Mouse (Mus musculus): ENCODE results near the gene Ufc1. TPM values are rescaled to one million over a fixed set of nuclear protein-coding genes. Genes with fewer than 3 reads are reported as not detected.

Gene Ufc1
- polyA plus RNA-seq, 1 experiment from 2014 or later, result 136 TPM

DNA sequence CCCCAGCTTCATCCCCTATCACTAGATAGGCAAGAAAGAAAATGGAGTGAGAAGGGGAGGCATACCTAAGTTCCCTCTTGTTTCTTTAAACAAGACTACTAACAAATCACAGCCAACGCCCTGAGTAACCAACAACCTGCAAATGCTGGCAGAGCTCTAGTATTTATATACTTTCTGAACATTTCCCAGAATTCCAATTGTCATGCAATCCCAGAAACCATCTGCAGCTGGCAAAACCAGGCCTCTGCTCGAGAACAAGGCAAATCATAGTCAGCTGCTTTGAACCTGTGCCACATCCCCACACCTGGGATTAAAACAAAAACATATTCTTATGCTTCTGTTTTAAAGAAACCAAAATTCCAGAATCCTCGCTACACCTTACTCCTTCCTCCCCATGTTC lies 1.5 kb downstream of the Ufc1 start:
- peak overlapping the region; percentile 73 for H3K4me2 ChIP-seq (ENCODE audit: low read length)
- ATAC-seq (replicated peaks; ENCODE audit: low FRiP score, low read depth), result no peak
- H3K4me1 ChIP-seq (replicated peaks; ENCODE audit: insufficient read depth, low read length), result peaks cover 7% of the 10 kb centered on the region
- WGBS, result 80% methylated on average over 3 of the region's 3 CpGs
- no peak for TF ChIP-seq CTCF (IDR thresholded peaks at IDR 0.05; ENCODE audit: low read depth)
- H3K36me3 ChIP-seq (ENCODE audit: insufficient read depth, low read length), result peaks cover 3% of the 10 kb centered on the region; the same call in 1 of the 2 replicates
- no peak for DNase-seq (ENCODE audit: low spot score)
- H3K9me3 ChIP-seq (replicated peaks; ENCODE audit: low read length), result no peaks in the 10 kb centered on the region
- H3K4me3 ChIP-seq (replicated peaks; ENCODE audit: low read depth, low read length), result peak overlapping the region; percentile 70; the same call in 1 of the 2 replicates
- H3K9ac ChIP-seq (ENCODE audit: low read depth, low read length), result no peak overlapping the region; the same call in 1 of the 2 replicates
- no peaks in the 10 kb centered on the region for H3K27me3 ChIP-seq (ENCODE audit: insufficient read depth, low read length)
- no peak overlapping the region for H3K27ac ChIP-seq

DNA sequence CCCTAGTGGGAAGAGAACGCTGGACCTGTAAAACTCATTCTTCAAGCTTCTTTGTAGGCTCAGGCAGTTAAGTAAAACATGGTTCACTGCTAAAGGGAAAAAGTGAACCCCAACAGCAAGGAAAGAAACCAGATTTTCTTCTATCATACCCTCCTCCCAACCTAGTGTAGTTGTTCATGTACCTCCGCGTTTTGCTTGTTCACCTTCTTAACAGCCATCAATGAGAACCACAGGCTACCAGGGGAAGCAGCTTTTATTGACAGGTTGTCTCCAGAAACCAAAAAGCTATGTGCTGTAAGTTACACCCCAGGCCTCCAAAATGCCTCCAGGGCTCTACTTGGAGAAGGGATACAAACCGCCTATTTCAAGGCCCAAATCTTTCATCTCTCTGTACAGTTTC lies 6.5 kb downstream of the Ufc1 start:
- Histone ChIP-seq H3K9me3 (replicated peaks; ENCODE audit: low read length) (no peaks in the 10 kb centered on the region), H3K4me2 (ENCODE audit: low read length) (peak overlapping the region; percentile 82; the same call in 1 of the 2 replicates), H3K27ac (peak overlapping the region; percentile 94), H3K9ac (ENCODE audit: low read depth, low read length) (no peak overlapping the region), H3K4me3 (replicated peaks; ENCODE audit: low read depth, low read length) (no peak overlapping the region), H3K27me3 (ENCODE audit: insufficient read depth, low read length) (no peaks in the 10 kb centered on the region), H3K4me1 (replicated peaks; ENCODE audit: insufficient read depth, low read length) (peaks cover 6% of the 10 kb centered on the region), H3K36me3 (ENCODE audit: insufficient read depth, low read length) (peaks cover 9% of the 10 kb centered on the region)
- WGBS, result 69% methylated on average over 4 of the region's 4 CpGs
- ATAC-seq (replicated peaks; ENCODE audit: low FRiP score, low read depth) (no peak), DNase-seq (ENCODE audit: low spot score) (no peak)
- TF ChIP-seq CTCF (IDR thresholded peaks at IDR 0.05; ENCODE audit: low read depth), result no peak

DNA sequence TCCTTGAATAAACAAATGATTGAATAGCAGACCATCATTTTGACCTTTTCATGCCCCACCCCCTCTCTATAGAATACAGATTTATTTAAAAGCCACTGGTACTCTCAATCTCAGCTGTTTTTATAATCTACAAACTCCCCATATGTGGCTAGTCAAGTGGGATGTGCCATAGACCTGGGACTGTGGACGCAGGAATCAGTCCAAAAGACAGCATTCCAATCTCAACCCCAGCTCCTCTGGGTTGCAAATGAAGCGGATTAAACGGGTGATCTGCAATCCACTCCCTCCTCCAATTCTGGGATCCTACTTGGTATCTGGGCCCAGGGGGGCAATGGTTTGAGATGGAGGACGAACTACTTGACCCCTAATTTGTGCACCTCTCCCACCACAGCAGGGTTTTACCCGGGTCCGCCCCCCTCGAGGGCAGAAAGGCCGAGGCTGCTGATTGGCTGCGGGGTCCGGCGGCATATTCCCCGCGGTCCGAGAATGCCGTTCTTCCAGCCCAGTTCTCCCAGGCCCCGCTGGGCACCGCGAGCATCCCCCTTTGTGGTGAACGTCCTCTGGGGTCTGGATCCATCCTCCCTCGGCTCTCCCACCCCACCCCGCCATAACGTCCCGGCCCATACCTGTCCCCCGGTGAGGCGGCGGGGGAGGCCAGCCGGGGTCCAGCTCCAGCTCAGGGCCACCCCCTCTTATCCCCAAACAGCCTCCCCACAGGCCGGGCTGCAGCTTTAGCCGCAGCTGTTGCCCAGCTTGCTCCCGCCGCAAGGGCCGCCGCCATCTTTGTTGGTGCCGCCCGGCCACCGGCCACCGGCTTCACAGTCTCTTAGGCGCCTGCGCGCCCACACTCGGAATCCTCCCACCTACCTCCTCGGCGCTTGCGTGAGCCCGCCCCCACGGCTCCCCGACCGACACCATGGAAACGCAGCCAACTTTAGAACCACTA lies 7.4 kb downstream of the Ufc1 start, which contains the start of gene Usp21:
Gene Usp21, minus strand, starts transcription at position 856 of the 946 bp plus-strand sequence.
- H3K36me3 ChIP-seq (ENCODE audit: insufficient read depth, low read length), result peaks cover 9% of the 10 kb centered on the region
- peak within 1 kb of the TSS; percentile 94 for H3K27ac ChIP-seq
- H3K9me3 ChIP-seq (replicated peaks; ENCODE audit: low read length), result no peaks in the 10 kb centered on the region
- ATAC-seq (replicated peaks; ENCODE audit: low FRiP score, low read depth) (peak; percentile 91), DNase-seq (ENCODE audit: low spot score) (peak; percentile 98)
- peak within 1 kb of the TSS; percentile 98 for H3K4me3 ChIP-seq (replicated peaks; ENCODE audit: low read depth, low read length)
- H3K4me1 ChIP-seq (replicated peaks; ENCODE audit: insufficient read depth, low read length), result peaks cover 5% of the 10 kb centered on the region; the same call in 1 of the 2 replicates
- peak within 1 kb of the TSS; percentile 82 for H3K4me2 ChIP-seq (ENCODE audit: low read length)
- TF ChIP-seq CTCF (IDR thresholded peaks at IDR 0.05; ENCODE audit: low read depth), result no peak
- peak within 1 kb of the TSS; percentile 98 for H3K9ac ChIP-seq (ENCODE audit: low read depth, low read length)
- under 1% methylated on average over 49 of the region's 49 CpGs for WGBS
- H3K27me3 ChIP-seq (ENCODE audit: insufficient read depth, low read length), result no peaks in the 10 kb centered on the region

DNA sequence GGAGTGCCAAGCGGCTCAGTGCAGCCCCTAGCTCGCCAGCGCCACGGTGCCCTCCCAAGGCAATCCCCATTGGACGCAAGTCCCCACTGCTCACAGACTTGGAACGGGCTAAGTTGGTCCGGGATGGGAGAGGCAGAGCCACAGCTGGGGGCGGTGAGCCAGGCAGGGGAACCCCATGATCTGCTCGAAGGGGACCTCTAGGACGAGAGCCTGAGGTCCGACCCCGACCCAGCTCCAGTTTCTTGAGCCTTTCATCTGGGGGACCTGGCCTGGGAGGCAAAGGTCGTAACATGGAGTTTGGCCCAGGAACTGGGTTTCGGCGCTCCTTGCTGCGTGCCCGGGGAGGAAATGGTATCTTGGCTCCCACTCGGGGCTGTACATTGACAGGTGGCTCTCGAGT lies 8.3 kb downstream of the Ufc1 start:
- H3K4me2 ChIP-seq (ENCODE audit: low read length), result peak overlapping the region; percentile 82; the same call in 1 of the 2 replicates

DNA sequence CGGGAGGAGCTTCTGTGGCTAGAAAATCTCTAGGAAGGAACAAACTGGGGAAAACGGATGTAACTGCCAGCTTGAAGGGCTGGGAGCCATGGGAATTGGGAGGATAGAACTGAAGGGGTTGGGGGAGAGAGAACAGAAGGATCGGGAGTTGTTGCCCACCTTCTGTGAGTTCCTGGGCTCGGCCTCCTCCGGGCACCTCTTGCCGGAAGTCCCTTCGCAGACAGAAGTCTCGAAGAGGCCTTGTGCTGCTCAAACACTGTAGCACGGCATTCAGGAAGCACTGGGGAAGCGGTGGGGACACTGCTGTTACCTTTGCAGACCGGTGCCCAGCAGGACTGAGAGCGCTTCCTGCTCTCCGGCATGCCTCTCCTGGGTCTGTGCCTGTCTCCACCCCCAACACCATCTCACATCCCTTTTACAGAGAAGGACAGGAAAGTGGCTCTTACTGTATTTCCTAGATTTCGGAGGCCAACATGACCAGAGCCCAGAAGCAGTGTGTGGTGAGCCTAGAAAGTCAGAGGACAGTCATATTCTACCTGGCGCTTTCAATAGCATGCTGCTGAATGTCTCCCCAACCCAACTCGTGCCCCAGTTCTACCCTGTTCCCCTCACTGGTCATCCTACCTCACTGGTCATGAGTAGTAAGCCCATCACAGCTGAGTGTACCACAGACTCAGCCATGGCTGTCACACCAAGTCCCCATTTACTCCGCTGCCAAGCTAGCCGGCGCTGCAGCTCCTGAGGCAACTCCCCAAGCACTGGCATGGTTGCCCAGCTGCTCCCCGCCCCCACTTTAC lies 9.5 kb downstream of the Ufc1 start:
- H3K4me2 ChIP-seq (ENCODE audit: low read length), result no peak overlapping the region
- 0 out of 2 replicates have a peak overlapping the region, but pooled peaks have one; percentile 31 for H3K9ac ChIP-seq (ENCODE audit: low read depth, low read length)
- H3K27ac ChIP-seq, result no peak overlapping the region
- TF ChIP-seq CTCF (IDR thresholded peaks at IDR 0.05; ENCODE audit: low read depth), result no peak
- ATAC-seq (replicated peaks; ENCODE audit: low FRiP score, low read depth), result no peak
- no peaks in the 10 kb centered on the region for H3K27me3 ChIP-seq (ENCODE audit: insufficient read depth, low read length)
- H3K4me1 ChIP-seq (replicated peaks; ENCODE audit: insufficient read depth, low read length), result peaks cover 5% of the 10 kb centered on the region; the same call in 1 of the 2 replicates
- peaks cover 9% of the 10 kb centered on the region for H3K36me3 ChIP-seq (ENCODE audit: insufficient read depth, low read length)
- 84% methylated on average over 20 of the region's 20 CpGs for WGBS
- no peaks in the 10 kb centered on the region for H3K9me3 ChIP-seq (replicated peaks; ENCODE audit: low read length)
- no peak overlapping the region for H3K4me3 ChIP-seq (replicated peaks; ENCODE audit: low read depth, low read length)
- DNase-seq (ENCODE audit: low spot score), result no peak

More for the DNA sequence above, 8.3 kb downstream of the Ufc1 start:
- Histone ChIP-seq H3K4me1 (replicated peaks; ENCODE audit: insufficient read depth, low read length) (peaks cover 5% of the 10 kb centered on the region; the same call in 1 of the 2 replicates), H3K27me3 (ENCODE audit: insufficient read depth, low read length) (no peaks in the 10 kb centered on the region), H3K9ac (ENCODE audit: low read depth, low read length) (no peak overlapping the region), H3K9me3 (replicated peaks; ENCODE audit: low read length) (no peaks in the 10 kb centered on the region), H3K36me3 (ENCODE audit: insufficient read depth, low read length) (peaks cover 9% of the 10 kb centered on the region), H3K4me3 (replicated peaks; ENCODE audit: low read depth, low read length) (no peak overlapping the region), H3K27ac (no peak overlapping the region)
- no peak for TF ChIP-seq CTCF (IDR thresholded peaks at IDR 0.05; ENCODE audit: low read depth)
- DNase-seq (ENCODE audit: low spot score), result no peak
- ATAC-seq (replicated peaks; ENCODE audit: low FRiP score, low read depth), result no peak
- 88% methylated on average over 19 of the region's 19 CpGs for WGBS

DNA sequence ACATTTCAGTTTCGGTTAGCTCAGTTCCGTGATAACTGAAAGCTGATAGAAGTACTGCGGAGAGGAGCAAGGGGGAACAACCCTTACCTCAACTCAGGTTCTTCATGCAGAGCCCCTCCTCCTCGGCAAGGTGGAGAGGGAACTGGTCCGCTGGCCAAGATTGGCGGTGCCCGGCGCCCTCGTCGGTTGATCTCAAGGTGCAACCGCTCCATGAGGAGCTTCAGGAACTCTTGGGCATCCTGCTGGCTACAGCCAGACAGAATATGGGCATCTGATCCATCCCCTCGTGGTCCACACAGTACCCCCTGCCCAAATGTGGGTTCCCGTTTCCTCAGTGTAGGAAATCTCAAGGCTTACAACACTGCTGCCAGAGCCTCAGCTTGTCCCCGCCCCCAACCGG lies 10.3 kb downstream of the Ufc1 start:
- Histone ChIP-seq H3K4me2 (ENCODE audit: low read length) (no peak overlapping the region), H3K27me3 (ENCODE audit: insufficient read depth, low read length) (no peaks in the 10 kb centered on the region), H3K27ac (no peak overlapping the region), H3K4me1 (replicated peaks; ENCODE audit: insufficient read depth, low read length) (peaks cover 11% of the 10 kb centered on the region; the same call in 1 of the 2 replicates), H3K9ac (ENCODE audit: low read depth, low read length) (0 out of 2 replicates have a peak overlapping the region, but pooled peaks have one; percentile 31), H3K4me3 (replicated peaks; ENCODE audit: low read depth, low read length) (no peak overlapping the region), H3K9me3 (replicated peaks; ENCODE audit: low read length) (no peaks in the 10 kb centered on the region), H3K36me3 (ENCODE audit: insufficient read depth, low read length) (peaks cover 9% of the 10 kb centered on the region)
- TF ChIP-seq CTCF (IDR thresholded peaks at IDR 0.05; ENCODE audit: low read depth), result no peak
- WGBS, result 86% methylated on average over 15 of the region's 15 CpGs
- no peak for DNase-seq (ENCODE audit: low spot score)
- ATAC-seq (replicated peaks; ENCODE audit: low FRiP score, low read depth), result no peak

Data from kidney, postnatal 0 days (tissue).